Mouse (Mus musculus) fat pad, adult 2 months (tissue): ENCODE data around the gene Ffar2.

ENCODE experiments used
- DNase-seq: peaks from one replicate; pipeline ENCODE4 v3.0.0-alpha.2; 2011; ENCODE audit warnings: low read depth, low spot score; ENCODE audit errors: extremely low read depth

Ffar2 gene

GRCm38 (mm10) chr7:30777081-30777579, 46.4 kb downstream of the Ffar2 start:
- no peak for DNase-seq

GRCm38 (mm10) chr7:30776104-30776503, 47.5 kb downstream of the Ffar2 start:
- DNase-seq: no peak

- no peak for DNase-seq
Observed at GRCm38 (mm10) chr7:30769236-30769635, 54.3 kb downstream of the Ffar2 start.
